Mouse (Mus musculus) lung, adult 2 months (tissue): ENCODE data around the gene Rps3a1.
"Not testable (repeated sequence)": the region's sequence is repeated elsewhere in the genome, so short reads cannot be mapped to it uniquely, and the experiment has no call there.

ENCODE experiments used
- CTCF ChIP-seq: fragments of 200-500 bp; IDR thresholded peaks from 2 replicates; pipeline ENCODE4 v1.5.1; 2011; ENCODE audit warnings: mild to moderate bottlenecking, low read length, control low read depth; ENCODE audit not compliant: insufficient read depth
- POLR2A ChIP-seq: fragments of 200-500 bp; IDR thresholded peaks from 2 replicates; pipeline ENCODE4 v1.6.1; 2011; ENCODE audit warnings: low read depth, mild to moderate bottlenecking, control low read depth, low read length, borderline replicate concordance; ENCODE audit errors: extremely low read depth

DNA sequence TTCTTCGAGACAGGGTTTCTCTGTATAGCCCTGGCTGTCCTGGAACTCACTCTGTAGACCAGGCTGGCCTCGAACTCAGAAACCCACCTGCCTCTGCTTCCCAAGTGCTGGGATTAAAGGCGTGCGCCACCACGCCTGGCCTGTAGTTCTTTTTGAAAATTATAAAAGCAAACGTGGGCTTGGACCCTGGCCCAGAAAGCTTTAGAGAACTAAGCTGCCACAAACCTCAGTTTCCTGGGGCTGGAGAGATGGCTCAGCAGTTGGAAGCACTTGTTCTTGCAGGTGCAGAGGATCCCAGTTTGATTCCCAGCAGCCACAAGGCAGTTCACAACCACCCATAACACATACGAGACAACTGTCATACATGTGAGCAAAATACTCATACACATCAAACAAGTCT is 38.1 kb downstream of the Rps3a1 start:
- not testable (repeated sequence) for TF ChIP-seq CTCF, POLR2A
